ENCODE assay signal across 9 mouse cellular contexts in genomic region chr14:118635493-118636183, GRCm38 (mm10).
DNase-seq lines count a peak whose midpoint lies in the region; ATAC-seq lines count a peak whose summit lies in the region.
"Had no signal": no experiment of that assay in that cellular context is flagged by ENCODE, and none has a peak within 500 bp of the region (broad histone marks: within the 10 kb centered on the region; RNA-seq: fewer than 3 reads in every experiment).

No protein-coding gene starts in this region.

- ATAC-seq in erythroid progenitor cell, adult 5-6 weeks (replicated peaks; ENCODE audit: low FRiP score, poor library complexity, severe bottlenecking) = peak; percentile 36; the same call in 1 of the 2 replicates
- peak; percentile 81 for ATAC-seq in stomach, embryonic 15.5 days (ENCODE audit: insufficient read depth, low FRiP score, low read depth)

- no peak overlapping the region for H3K4me3 ChIP-seq in stomach, embryonic 15.5 days (replicated peaks)

- WGBS in stomach, embryonic 15.5 days = 41% methylated on average over 15 of the region's 15 CpGs

- no peaks in the 10 kb centered on the region for H3K27me3 ChIP-seq in stomach, embryonic 15.5 days (replicated peaks)

- H3K4me1 ChIP-seq in stomach, embryonic 15.5 days = no peaks in the 10 kb centered on the region

- H3K4me2 ChIP-seq in stomach, embryonic 15.5 days = no peak overlapping the region

- DNase-seq in 3T3-L1 (ENCODE audit: low read depth, low spot score) = peak; percentile 85
- peak; percentile 87 to 94 for DNase-seq in adrenal gland, adult (ENCODE audit: inconsistent age in 2 of 2, low spot score in 1 of 2)
- DNase-seq in heart, postnatal 25 days (ENCODE audit: low spot score) = peak; percentile 63
- DNase-seq in kidney, postnatal 36 days = peak; percentile 92 to 94
- DNase-seq in lung, postnatal 25 days (ENCODE audit: low spot score) = peak; percentile 83
- no peak for DNase-seq in T-cell, adult 2 months (ENCODE audit: low spot score)

- H3K9me3 ChIP-seq in stomach, embryonic 15.5 days = no peaks in the 10 kb centered on the region

- intact Hi-C loops in heart, postnatal 25 days (cut with DNase I) = loop anchor here (5.0 kb wide), 1 partner anchor 57 kb away; no protein-coding TSS in a partner anchor

- no peaks in the 10 kb centered on the region for H3K36me3 ChIP-seq in stomach, embryonic 15.5 days

- H3K27ac ChIP-seq in stomach, embryonic 15.5 days = no peak overlapping the region
- H3K27ac ChIP-seq: macrophage had no signal

- no peak overlapping the region for H3K9ac ChIP-seq in stomach, embryonic 15.5 days
